Mouse (Mus musculus): ENCODE measurements around the gene Oosp1. TPM values are rescaled to one million over a fixed set of nuclear protein-coding genes. Genes with fewer than 3 reads are reported as not detected.

The Oosp1 gene
- total RNA-seq (2014; rRNA removed) (not detected in 2 replicates), polyA plus RNA-seq (2012; rRNA removed) (not detected in 2 replicates)

DNA sequence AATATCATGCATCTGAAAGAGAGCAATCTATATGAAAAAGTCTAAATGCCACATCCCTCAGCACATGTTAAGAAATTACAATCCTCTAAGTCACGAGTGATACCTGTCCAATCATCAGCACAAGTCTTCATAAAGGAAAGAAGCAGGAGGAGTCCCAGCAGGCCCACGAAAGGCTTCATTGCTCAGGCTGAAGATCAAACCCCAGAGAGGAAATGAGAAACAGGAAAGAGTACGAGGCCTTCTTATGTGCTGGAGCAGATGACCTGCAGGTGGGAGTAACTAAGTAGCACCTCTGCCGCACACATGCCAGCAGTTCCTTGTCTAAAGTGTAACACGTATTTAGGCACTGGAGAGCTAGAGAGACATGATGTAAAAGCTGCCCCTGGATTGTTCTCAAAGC is at the start of gene Oosp1:
TSS of gene Oosp1 (minus strand) at position 312 of the 400 bp plus-strand sequence.
- H3K27ac ChIP-seq (replicated peaks; ENCODE audit: insufficient read depth, low read depth, low read length): no peak within 1 kb of the TSS
- H3K4me1 ChIP-seq (ENCODE audit: control insufficient read depth, insufficient read depth, low read length): no peaks in the 10 kb centered on the region
- H3K79me2 ChIP-seq (ENCODE audit: control insufficient read depth, insufficient read depth, low read length): no peaks in the 10 kb centered on the region
- H3K36me3 ChIP-seq (ENCODE audit: control insufficient read depth, insufficient read depth, low read length): no peaks in the 10 kb centered on the region
- DNase-seq (ENCODE audit: extremely low read depth, low read depth, low spot score): no peak
- no peak within 1 kb of the TSS for H3K4me3 ChIP-seq (ENCODE audit: insufficient read depth, low read depth, low read length)
- H3K9ac ChIP-seq (ENCODE audit: low read depth, low read length): no peak within 1 kb of the TSS
- no peaks in the 10 kb centered on the region for H3K27me3 ChIP-seq (ENCODE audit: control insufficient read depth, insufficient read depth, low read length)
- WGBS: 67% methylated on average over 5 of the region's 5 CpGs
- TF ChIP-seq POLR2A (IDR thresholded peaks at IDR 0.05; ENCODE audit: extremely low read depth, insufficient read depth, low read length) (no peak), CTCF (IDR thresholded peaks at IDR 0.05; ENCODE audit: low read depth, low read length) (no peak)

DNA sequence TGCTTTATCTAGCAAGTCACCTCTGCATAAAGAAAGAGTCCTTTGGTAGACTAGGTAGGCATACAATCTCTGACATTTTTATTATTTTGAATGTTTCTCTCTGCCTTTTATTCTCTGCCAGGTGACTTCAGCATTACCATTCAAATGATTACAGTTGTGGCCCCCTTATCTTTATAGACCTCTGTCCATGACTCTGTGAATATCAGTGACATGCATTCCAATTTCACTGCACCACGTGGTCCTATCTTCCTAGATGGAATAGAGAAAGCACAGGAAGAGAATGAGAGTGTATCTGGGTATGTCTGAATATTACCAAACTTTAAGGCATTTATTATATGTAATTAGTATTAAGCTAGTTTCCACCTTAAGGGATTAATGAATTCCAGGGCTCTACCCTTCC is 45.5 kb upstream of the Oosp1 start:
- no peaks in the 10 kb centered on the region for H3K27me3 ChIP-seq (ENCODE audit: control insufficient read depth, insufficient read depth, low read length)
- H3K9ac ChIP-seq (ENCODE audit: low read depth, low read length): no peak overlapping the region
- no peaks in the 10 kb centered on the region for H3K4me1 ChIP-seq (ENCODE audit: control insufficient read depth, insufficient read depth, low read length)
- no peaks in the 10 kb centered on the region for H3K79me2 ChIP-seq (ENCODE audit: control insufficient read depth, insufficient read depth, low read length)
- no peak for TF ChIP-seq CTCF (IDR thresholded peaks at IDR 0.05; ENCODE audit: low read depth, low read length)
- TF ChIP-seq POLR2A (IDR thresholded peaks at IDR 0.05; ENCODE audit: extremely low read depth, insufficient read depth, low read length): no peak
- no peak overlapping the region for H3K27ac ChIP-seq (replicated peaks; ENCODE audit: insufficient read depth, low read depth, low read length)
- no peak for DNase-seq (ENCODE audit: extremely low read depth, low read depth, low spot score)
- no peak overlapping the region for H3K4me3 ChIP-seq (ENCODE audit: insufficient read depth, low read depth, low read length)
- WGBS: 51% methylated on average over 1 of the region's 1 CpGs
- no peaks in the 10 kb centered on the region for H3K36me3 ChIP-seq (ENCODE audit: control insufficient read depth, insufficient read depth, low read length)

DNA sequence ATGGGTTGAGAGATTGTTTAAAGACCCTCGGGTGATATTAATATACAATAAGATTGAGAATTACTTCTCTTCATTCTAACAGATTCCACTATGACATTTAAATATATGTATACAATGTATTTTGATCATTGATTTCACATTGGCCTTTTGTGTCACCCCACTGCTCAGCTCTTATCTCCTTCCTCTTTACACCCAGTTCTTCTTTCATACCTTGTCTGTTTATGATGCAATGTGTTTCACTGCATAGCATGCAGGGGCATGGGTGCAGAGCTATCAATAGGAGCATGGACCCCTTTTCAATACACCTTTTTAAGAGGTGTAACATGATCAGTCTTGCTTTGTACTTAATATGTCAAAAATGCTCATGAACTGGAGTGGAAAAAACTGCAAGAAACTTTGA is 39.3 kb upstream of the Oosp1 start:
- Histone ChIP-seq H3K4me1 (ENCODE audit: control insufficient read depth, insufficient read depth, low read length) (no peaks in the 10 kb centered on the region), H3K36me3 (ENCODE audit: control insufficient read depth, insufficient read depth, low read length) (no peaks in the 10 kb centered on the region), H3K9ac (ENCODE audit: low read depth, low read length) (no peak overlapping the region), H3K27me3 (ENCODE audit: control insufficient read depth, insufficient read depth, low read length) (no peaks in the 10 kb centered on the region), H3K27ac (replicated peaks; ENCODE audit: insufficient read depth, low read depth, low read length) (no peak overlapping the region), H3K4me3 (ENCODE audit: insufficient read depth, low read depth, low read length) (no peak overlapping the region), H3K79me2 (ENCODE audit: control insufficient read depth, insufficient read depth, low read length) (no peaks in the 10 kb centered on the region)
- 70% methylated on average over 1 of the region's 1 CpGs for WGBS
- TF ChIP-seq POLR2A (IDR thresholded peaks at IDR 0.05; ENCODE audit: extremely low read depth, insufficient read depth, low read length) (no peak), CTCF (IDR thresholded peaks at IDR 0.05; ENCODE audit: low read depth, low read length) (no peak)
- no peak for DNase-seq (ENCODE audit: extremely low read depth, low read depth, low spot score)

DNA sequence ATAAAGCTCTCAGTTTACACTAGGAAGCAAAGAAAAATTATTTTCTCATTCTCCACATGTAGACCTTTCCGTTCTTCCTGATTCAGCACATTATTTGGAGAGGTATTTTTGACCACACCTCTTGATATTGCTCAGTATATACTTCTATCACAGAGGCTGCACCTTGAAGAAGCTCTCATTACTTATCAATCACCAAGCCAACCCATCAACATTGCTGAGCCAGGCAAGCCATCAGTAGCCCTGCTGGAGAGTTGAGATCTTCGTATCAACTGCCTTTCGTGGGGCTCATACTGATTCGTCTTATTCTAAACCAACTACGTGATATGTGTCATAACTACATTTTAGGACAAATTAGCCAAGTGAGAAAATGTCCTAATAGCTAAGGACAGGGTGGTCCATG is 36.4 kb upstream of the Oosp1 start:
- H3K27me3 ChIP-seq (ENCODE audit: control insufficient read depth, insufficient read depth, low read length): no peaks in the 10 kb centered on the region
- no peak overlapping the region for H3K9ac ChIP-seq (ENCODE audit: low read depth, low read length)
- H3K4me3 ChIP-seq (ENCODE audit: insufficient read depth, low read depth, low read length): no peak overlapping the region
- TF ChIP-seq POLR2A (IDR thresholded peaks at IDR 0.05; ENCODE audit: extremely low read depth, insufficient read depth, low read length) (no peak), CTCF (IDR thresholded peaks at IDR 0.05; ENCODE audit: low read depth, low read length) (no peak)
- H3K36me3 ChIP-seq (ENCODE audit: control insufficient read depth, insufficient read depth, low read length): no peaks in the 10 kb centered on the region
- DNase-seq (ENCODE audit: extremely low read depth, low read depth, low spot score): no peak
- H3K79me2 ChIP-seq (ENCODE audit: control insufficient read depth, insufficient read depth, low read length): no peaks in the 10 kb centered on the region
- no peaks in the 10 kb centered on the region for H3K4me1 ChIP-seq (ENCODE audit: control insufficient read depth, insufficient read depth, low read length)
- WGBS: 95% methylated on average over 5 of the region's 5 CpGs
- no peak overlapping the region for H3K27ac ChIP-seq (replicated peaks; ENCODE audit: insufficient read depth, low read depth, low read length)

DNA sequence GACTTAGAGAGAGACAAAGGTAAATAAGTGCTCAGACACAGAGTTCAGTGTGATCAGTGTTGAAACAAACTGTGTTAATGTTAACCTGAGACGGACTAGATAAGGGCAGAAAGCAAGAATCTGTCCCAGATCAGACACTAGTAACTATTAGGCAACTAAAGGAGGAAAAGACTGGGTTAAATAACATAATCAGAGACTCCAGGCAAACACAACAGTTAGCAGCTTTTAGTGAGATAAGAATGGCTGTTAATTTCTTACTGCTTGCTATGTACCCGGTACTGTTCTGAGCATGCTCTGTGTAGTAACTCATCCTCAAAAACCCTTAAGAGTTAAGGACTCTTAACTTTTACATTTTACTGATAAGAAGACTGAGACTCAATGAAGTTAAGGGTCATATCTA is 35.0 kb upstream of the Oosp1 start:
- Histone ChIP-seq H3K27me3 (ENCODE audit: control insufficient read depth, insufficient read depth, low read length) (no peaks in the 10 kb centered on the region), H3K79me2 (ENCODE audit: control insufficient read depth, insufficient read depth, low read length) (no peaks in the 10 kb centered on the region), H3K36me3 (ENCODE audit: control insufficient read depth, insufficient read depth, low read length) (no peaks in the 10 kb centered on the region), H3K4me1 (ENCODE audit: control insufficient read depth, insufficient read depth, low read length) (no peaks in the 10 kb centered on the region), H3K9ac (ENCODE audit: low read depth, low read length) (no peak overlapping the region), H3K27ac (replicated peaks; ENCODE audit: insufficient read depth, low read depth, low read length) (no peak overlapping the region), H3K4me3 (ENCODE audit: insufficient read depth, low read depth, low read length) (no peak overlapping the region)
- DNase-seq (ENCODE audit: extremely low read depth, low read depth, low spot score): no peak
- no peak for TF ChIP-seq POLR2A (IDR thresholded peaks at IDR 0.05; ENCODE audit: extremely low read depth, insufficient read depth, low read length)
- no peak for TF ChIP-seq CTCF (IDR thresholded peaks at IDR 0.05; ENCODE audit: low read depth, low read length)
- WGBS: 37% methylated on average over 2 of the region's 2 CpGs

DNA sequence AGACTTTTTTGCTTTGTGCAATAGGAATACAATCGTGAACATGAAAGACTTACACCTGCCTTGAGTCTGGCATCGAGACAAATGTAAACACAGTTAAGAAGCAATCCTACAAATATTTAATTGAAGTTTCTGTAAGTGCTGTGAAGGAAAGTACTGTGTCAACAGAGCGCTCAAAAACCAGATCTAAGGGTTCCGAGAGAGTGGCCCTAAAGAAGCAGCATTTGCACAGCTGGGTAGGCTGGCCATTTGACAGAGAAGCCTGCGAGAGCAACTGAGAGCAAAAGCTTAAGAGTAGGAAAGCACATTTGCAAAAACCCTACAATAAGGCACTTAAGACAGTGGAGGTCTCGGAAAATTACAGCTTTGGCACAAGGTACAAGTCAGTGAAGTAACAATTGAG is 33.3 kb upstream of the Oosp1 start:
- Histone ChIP-seq H3K4me1 (ENCODE audit: control insufficient read depth, insufficient read depth, low read length) (no peaks in the 10 kb centered on the region), H3K27me3 (ENCODE audit: control insufficient read depth, insufficient read depth, low read length) (no peaks in the 10 kb centered on the region), H3K27ac (replicated peaks; ENCODE audit: insufficient read depth, low read depth, low read length) (no peak overlapping the region), H3K9ac (ENCODE audit: low read depth, low read length) (no peak overlapping the region), H3K4me3 (ENCODE audit: insufficient read depth, low read depth, low read length) (no peak overlapping the region), H3K36me3 (ENCODE audit: control insufficient read depth, insufficient read depth, low read length) (no peaks in the 10 kb centered on the region), H3K79me2 (ENCODE audit: control insufficient read depth, insufficient read depth, low read length) (no peaks in the 10 kb centered on the region)
- WGBS: 70% methylated on average over 6 of the region's 6 CpGs
- no peak for DNase-seq (ENCODE audit: extremely low read depth, low read depth, low spot score)
- TF ChIP-seq POLR2A (IDR thresholded peaks at IDR 0.05; ENCODE audit: extremely low read depth, insufficient read depth, low read length) (no peak), CTCF (IDR thresholded peaks at IDR 0.05; ENCODE audit: low read depth, low read length) (no peak)

Data from liver, adult 2 months (tissue).